Mouse (Mus musculus): ENCODE measurements around the gene Igsf11. TPM values are rescaled to one million over a fixed set of nuclear protein-coding genes. Genes with fewer than 3 reads are reported as not detected.

Gene Igsf11
- total RNA-seq, 2 experiments from 2014 or later, result not detected

DNA sequence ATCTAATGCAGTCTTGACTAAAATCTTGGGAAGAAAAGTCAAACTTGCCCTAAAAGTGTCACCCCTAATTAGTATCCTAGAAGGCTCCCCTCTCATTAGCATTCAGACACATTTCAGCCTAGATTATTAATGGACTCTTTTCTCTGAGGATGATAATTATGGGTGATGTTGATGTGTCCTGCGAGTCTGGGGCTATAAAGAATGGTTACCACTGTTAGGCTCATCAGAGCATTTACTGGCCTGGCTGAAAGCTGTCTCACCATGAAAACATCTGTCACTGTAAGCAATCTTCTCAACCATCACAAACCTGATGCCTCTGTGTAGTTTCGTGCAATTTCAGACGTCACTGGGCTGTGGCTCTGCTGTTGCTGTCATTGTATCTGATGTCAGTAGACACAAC lies 179.0 kb downstream of the Igsf11 start:
- no peak for ATAC-seq (ENCODE audit: poor library complexity, severe bottlenecking)

Other genes starting within 250 kb of the Igsf11 start
- gene Arhgap31, start 179.4 kb upstream of the Igsf11 start, total RNA-seq (2015), result 20.4 and 21.4 TPM in 2 replicates
- gene Arhgap31, start 179.4 kb upstream of the Igsf11 start, total RNA-seq (2017), result 10.0 and 14.6 TPM in 2 replicates
- gene B4galt4, start 150.4 kb upstream of the Igsf11 start, total RNA-seq (2015), result 12.2 and 20.8 TPM in 2 replicates
- gene B4galt4, start 150.4 kb upstream of the Igsf11 start, total RNA-seq (2017), result 21.4 and 26.2 TPM in 2 replicates
- 1.0 and 1.3 TPM in 2 replicates for gene Upk1b, start 92.3 kb upstream of the Igsf11 start, total RNA-seq (2015)
- gene Upk1b, start 92.3 kb upstream of the Igsf11 start, total RNA-seq (2017), result 1.2 and 1.7 TPM in 2 replicates
- gene 4930435E12Rik, start 63.9 kb upstream of the Igsf11 start, total RNA-seq (2015), result not detected in 2 replicates
- gene 4930435E12Rik, start 63.9 kb upstream of the Igsf11 start, total RNA-seq (2017), result not detected in 2 replicates